Mouse (Mus musculus) lung, embryonic 15.5 days (tissue): Measurements from ENCODE around the gene Ednrb. TPM values are rescaled to one million over a fixed set of nuclear protein-coding genes. Genes with fewer than 3 reads are reported as not detected.

ENCODE experiments used
- ATAC-seq: fragments of 200-750 bp; cut with Nextera tagmentation; 2 replicates; pipeline ENCODE4 v1.8.0; 2017; ENCODE audit warnings: moderate number of reproducible peaks, borderline replicate concordance; ENCODE audit not compliant: low FRiP score, low TSS enrichment; ENCODE audit errors: extremely low read depth
- H3K27ac ChIP-seq: fragments of 300-500 bp; sonication (generic); 2 replicates; pipeline ENCODE4 v1.5.1; 2015; ENCODE audit warnings: moderate library complexity, mild to moderate bottlenecking, inconsistent platforms
- H3K27me3 ChIP-seq: fragments of 300-500 bp; sonication (generic); 2 replicates; pipeline ENCODE4 v1.6.1; 2015; ENCODE audit warnings: inconsistent platforms
- H3K36me3 ChIP-seq: fragments of 300-500 bp; sonication (generic); 2 replicates; pipeline ENCODE4 v1.6.1; 2015; ENCODE audit warnings: inconsistent platforms
- H3K4me1 ChIP-seq: fragments of 300-500 bp; sonication (generic); 2 replicates; pipeline ENCODE4 v1.6.1; 2015; ENCODE audit warnings: inconsistent platforms
- H3K4me2 ChIP-seq: fragments of 300-500 bp; sonication (generic); 2 replicates; pipeline ENCODE4 v1.6.1; 2015; ENCODE audit warnings: inconsistent platforms, mild to moderate bottlenecking, moderate library complexity
- H3K4me3 ChIP-seq: fragments of 300-500 bp; sonication (generic); 2 replicates; pipeline ENCODE4 v1.5.1; 2015; ENCODE audit warnings: mild to moderate bottlenecking, inconsistent platforms
- H3K9ac ChIP-seq: fragments of 300-500 bp; sonication (generic); 2 replicates; pipeline ENCODE4 v1.6.1; 2015; ENCODE audit warnings: inconsistent platforms
- H3K9me3 ChIP-seq: fragments of 300-500 bp; sonication (generic); 2 replicates; pipeline ENCODE4 v1.6.1; 2016; ENCODE audit warnings: inconsistent platforms
- WGBS: fragments of 180-500 bp; shearing (Covaris S2); methylation state at CpG from one replicate; pipeline ENCODE4 v1.1.7; 2015; 5-methylcytosine and 5-hydroxymethylcytosine counted together
- polyA plus RNA-seq: library from polyadenylated mRNA; unstranded; fragments of >200 nt; fragmentation: Nextera tagmentation; extraction: Ambion mirVana; gene quantifications from 2 replicates; pipeline ENCODE4 v1.2.1, GENCODE M21; 2015

Gene Ednrb
- polyA plus RNA-seq = 149 and 153 TPM in 2 replicates

DNA sequence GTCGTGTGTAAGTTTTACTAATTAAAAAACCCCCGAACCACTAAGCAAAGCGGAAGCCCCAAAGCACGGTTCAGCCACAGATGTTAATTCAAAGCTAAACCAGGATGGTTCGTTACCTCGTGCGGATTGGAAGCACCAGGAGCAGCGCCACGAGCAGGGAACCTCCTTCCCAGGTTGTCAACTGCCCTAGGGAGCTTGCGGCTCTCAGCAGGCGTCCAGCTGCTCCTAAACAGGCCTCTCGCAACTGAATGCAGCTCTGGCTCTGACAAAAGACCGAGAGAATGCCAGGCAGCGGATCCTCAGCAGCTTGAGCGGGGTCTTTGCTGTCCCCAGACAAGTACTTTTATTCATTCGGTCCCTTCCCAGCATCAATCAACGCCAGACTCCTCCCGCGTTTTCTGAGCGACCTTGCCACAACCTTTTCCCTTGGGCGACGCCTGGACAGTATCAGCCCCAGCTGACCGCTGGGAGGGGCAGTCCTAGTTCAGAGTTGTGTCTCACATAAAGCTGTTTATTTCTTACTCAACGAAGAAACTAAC, at the start of gene Ednrb:
Gene Ednrb, minus strand, starts transcription at position 392 of the 539 bp plus-strand sequence.
- H3K27ac ChIP-seq = peak within 1 kb of the TSS; percentile 82
- ATAC-seq = peak; percentile 60; the same call in 1 of the 2 replicates
- no peaks in the 10 kb centered on the region for H3K9me3 ChIP-seq
- peak within 1 kb of the TSS; percentile 62 for H3K9ac ChIP-seq
- peak within 1 kb of the TSS; percentile 88 for H3K4me2 ChIP-seq
- 2% methylated on average over 24 of the region's 24 CpGs for WGBS
- no peaks in the 10 kb centered on the region; the same call in 1 of the 2 replicates for H3K27me3 ChIP-seq
- H3K4me3 ChIP-seq = peak within 1 kb of the TSS; percentile 53
- H3K4me1 ChIP-seq = peaks cover 8% of the 10 kb centered on the region
- H3K36me3 ChIP-seq = no peaks in the 10 kb centered on the region

DNA sequence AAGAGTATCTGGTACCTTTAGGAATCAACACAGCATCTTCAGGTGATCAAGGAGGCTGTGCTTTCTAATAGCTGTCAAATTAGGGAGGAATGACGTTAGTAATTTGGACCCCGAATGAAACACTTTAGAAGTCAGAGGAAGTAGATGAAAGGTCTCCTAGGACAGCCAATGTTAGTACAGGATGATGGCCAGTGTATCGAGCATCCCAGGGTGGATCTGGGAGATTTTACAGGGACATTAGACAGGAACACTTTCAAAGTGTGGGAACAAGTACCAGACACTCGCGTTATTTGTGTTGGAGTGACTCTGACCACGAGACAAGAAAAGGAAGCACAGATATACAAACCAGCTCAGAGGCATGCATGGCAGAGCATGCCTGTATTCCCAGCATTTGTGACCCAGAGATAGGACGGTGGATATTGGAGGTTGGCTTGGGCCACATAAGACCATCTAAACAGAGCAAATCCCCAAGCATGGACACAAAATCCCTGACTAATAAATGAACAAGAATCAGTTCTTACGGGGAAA, 48.3 kb upstream of the Ednrb start:
- no peak for ATAC-seq

GRCm38 (mm10) chr14:103890761-103891160, 46.6 kb upstream of the Ednrb start:
- H3K27me3 ChIP-seq = no peaks in the 10 kb centered on the region
- no peak overlapping the region for H3K27ac ChIP-seq
- WGBS = 68% methylated on average over 4 of the region's 4 CpGs
- no peak overlapping the region for H3K4me3 ChIP-seq
- H3K36me3 ChIP-seq = no peaks in the 10 kb centered on the region
- no peak overlapping the region for H3K4me2 ChIP-seq
- no peak for ATAC-seq
- no peaks in the 10 kb centered on the region for H3K9me3 ChIP-seq
- H3K4me1 ChIP-seq = no peaks in the 10 kb centered on the region
- no peak overlapping the region for H3K9ac ChIP-seq

More for the DNA sequence above, 48.3 kb upstream of the Ednrb start:
- H3K27me3 ChIP-seq = no peaks in the 10 kb centered on the region
- no peak overlapping the region for H3K4me2 ChIP-seq
- H3K4me1 ChIP-seq = no peaks in the 10 kb centered on the region
- WGBS = 73% methylated on average over 8 of the region's 8 CpGs
- no peak overlapping the region for H3K27ac ChIP-seq
- no peak overlapping the region for H3K4me3 ChIP-seq
- H3K36me3 ChIP-seq = no peaks in the 10 kb centered on the region
- H3K9ac ChIP-seq = no peak overlapping the region
- H3K9me3 ChIP-seq = no peaks in the 10 kb centered on the region

- no peak overlapping the region for H3K9ac ChIP-seq
- H3K4me3 ChIP-seq = no peak overlapping the region
- no peak overlapping the region for H3K4me2 ChIP-seq
- H3K27me3 ChIP-seq = no peaks in the 10 kb centered on the region
- no peaks in the 10 kb centered on the region for H3K36me3 ChIP-seq
- H3K9me3 ChIP-seq = no peaks in the 10 kb centered on the region
- ATAC-seq = no peak
- H3K4me1 ChIP-seq = peaks cover 12% of the 10 kb centered on the region; the same call in 1 of the 2 replicates
- WGBS = 54% methylated on average over 7 of the region's 7 CpGs
- no peak overlapping the region for H3K27ac ChIP-seq
Measured at GRCm38 (mm10) chr14:103884892-103885575, 40.8 kb upstream of the Ednrb start.

GRCm38 (mm10) chr14:103882943-103883342, 38.7 kb upstream of the Ednrb start:
- Histone ChIP-seq H3K4me3 (no peak overlapping the region), H3K9me3 (no peaks in the 10 kb centered on the region), H3K4me1 (peaks cover 12% of the 10 kb centered on the region; the same call in 1 of the 2 replicates), H3K36me3 (no peaks in the 10 kb centered on the region), H3K27me3 (no peaks in the 10 kb centered on the region), H3K9ac (no peak overlapping the region), H3K27ac (peak overlapping the region; percentile 14; the same call in 1 of the 2 replicates), H3K4me2 (no peak overlapping the region)
- WGBS = 44% methylated on average over 3 of the region's 3 CpGs
- ATAC-seq = peak; percentile 65; the same call in 1 of the 2 replicates

GRCm38 (mm10) chr14:103877117-103877516, 32.9 kb upstream of the Ednrb start:
- Histone ChIP-seq H3K9me3 (no peaks in the 10 kb centered on the region), H3K4me1 (peaks cover 4% of the 10 kb centered on the region; the same call in 1 of the 2 replicates), H3K4me3 (no peak overlapping the region), H3K27ac (peak overlapping the region; percentile 47; the same call in 1 of the 2 replicates), H3K27me3 (no peaks in the 10 kb centered on the region), H3K9ac (no peak overlapping the region), H3K4me2 (no peak overlapping the region), H3K36me3 (no peaks in the 10 kb centered on the region)
- 80% methylated on average over 2 of the region's 2 CpGs for WGBS
- peak; percentile 64; the same call in 1 of the 2 replicates for ATAC-seq

DNA sequence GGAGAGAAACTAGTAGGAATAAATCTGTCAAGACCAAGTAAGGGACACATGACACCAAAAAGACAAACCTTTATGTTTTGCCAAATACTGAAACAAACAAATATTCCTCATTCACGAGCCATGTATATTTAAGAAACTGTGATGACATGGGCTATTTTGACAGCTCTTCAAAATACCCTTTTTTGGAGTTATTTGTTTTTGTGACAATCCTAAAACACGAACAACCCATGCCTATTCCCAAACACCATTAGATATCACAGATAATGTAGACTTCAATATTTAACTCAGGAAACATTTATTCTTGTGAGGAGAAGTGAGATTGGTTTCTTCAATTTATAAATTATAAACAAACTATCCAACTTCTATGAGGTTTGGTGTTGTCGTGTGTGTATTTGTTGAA, 32.4 kb upstream of the Ednrb start:
- Histone ChIP-seq H3K9ac (no peak overlapping the region), H3K9me3 (no peaks in the 10 kb centered on the region), H3K27me3 (no peaks in the 10 kb centered on the region), H3K4me3 (no peak overlapping the region), H3K4me2 (no peak overlapping the region), H3K4me1 (peaks cover 4% of the 10 kb centered on the region; the same call in 1 of the 2 replicates), H3K27ac (no peak overlapping the region), H3K36me3 (no peaks in the 10 kb centered on the region)
- peak; percentile 70; the same call in 1 of the 2 replicates for ATAC-seq
- WGBS = 40% methylated on average over 3 of the region's 3 CpGs

GRCm38 (mm10) chr14:103866636-103867035, 22.4 kb upstream of the Ednrb start:
- Histone ChIP-seq H3K9ac (no peak overlapping the region), H3K27ac (peak overlapping the region; percentile 69; the same call in 1 of the 2 replicates), H3K4me1 (peaks cover 3% of the 10 kb centered on the region; the same call in 1 of the 2 replicates), H3K27me3 (no peaks in the 10 kb centered on the region), H3K36me3 (no peaks in the 10 kb centered on the region), H3K4me3 (no peak overlapping the region), H3K9me3 (no peaks in the 10 kb centered on the region), H3K4me2 (no peak overlapping the region)
- 33% methylated on average over 2 of the region's 2 CpGs for WGBS
- ATAC-seq = peak; percentile 73; the same call in 1 of the 2 replicates

- peaks cover 3% of the 10 kb centered on the region; the same call in 1 of the 2 replicates for H3K4me1 ChIP-seq
- H3K36me3 ChIP-seq = no peaks in the 10 kb centered on the region
- 37% methylated on average over 2 of the region's 2 CpGs for WGBS
- no peak overlapping the region for H3K4me3 ChIP-seq
- no peaks in the 10 kb centered on the region for H3K9me3 ChIP-seq
- H3K27ac ChIP-seq = peak overlapping the region; percentile 69; the same call in 1 of the 2 replicates
- no peaks in the 10 kb centered on the region for H3K27me3 ChIP-seq
- no peak overlapping the region for H3K9ac ChIP-seq
- no peak overlapping the region for H3K4me2 ChIP-seq
- peak; percentile 91 for ATAC-seq
Measured at GRCm38 (mm10) chr14:103865226-103865625, 21.0 kb upstream of the Ednrb start.

DNA sequence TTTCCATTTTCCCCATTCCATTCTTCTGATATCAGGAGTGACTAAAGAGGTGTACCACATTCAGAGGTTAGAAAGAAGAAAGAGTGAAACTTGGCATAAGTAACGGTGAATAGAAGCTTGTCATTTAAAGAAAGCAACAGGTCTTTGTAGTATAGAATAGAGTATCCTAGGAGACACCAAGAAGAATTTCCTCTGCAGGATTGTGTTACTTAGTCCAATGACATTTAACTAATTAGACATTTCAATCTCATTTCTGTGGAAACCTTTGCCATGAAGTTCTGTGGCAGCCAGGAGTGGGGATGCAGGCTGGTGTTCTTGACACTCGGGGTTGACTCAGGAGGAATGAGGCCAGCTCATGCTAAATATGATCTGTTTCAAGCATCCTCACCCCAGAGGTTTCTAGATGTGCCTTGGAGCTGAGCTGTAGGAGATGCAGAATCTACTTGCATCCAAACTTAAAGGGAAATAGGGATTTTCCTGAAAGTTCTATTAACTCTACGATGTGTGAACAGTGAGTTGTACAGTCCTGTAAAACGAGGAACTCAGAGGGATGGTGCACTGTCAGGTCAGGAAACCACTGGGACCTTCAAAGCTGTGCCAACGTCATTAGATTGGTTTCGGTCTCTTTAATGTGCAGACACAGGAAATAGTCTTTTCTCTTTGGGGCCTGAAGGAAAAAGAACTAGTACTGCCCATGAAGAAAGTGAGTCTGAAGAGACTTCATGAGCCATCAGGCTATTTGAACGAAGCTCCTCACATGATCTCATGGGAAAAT, 6.1 kb upstream of the Ednrb start:
- no peak for ATAC-seq
- Histone ChIP-seq H3K4me2 (no peak overlapping the region), H3K4me3 (no peak overlapping the region), H3K4me1 (no peaks in the 10 kb centered on the region), H3K9ac (no peak overlapping the region), H3K9me3 (no peaks in the 10 kb centered on the region), H3K36me3 (no peaks in the 10 kb centered on the region), H3K27ac (no peak overlapping the region), H3K27me3 (no peaks in the 10 kb centered on the region)
- 73% methylated on average over 7 of the region's 7 CpGs for WGBS

DNA sequence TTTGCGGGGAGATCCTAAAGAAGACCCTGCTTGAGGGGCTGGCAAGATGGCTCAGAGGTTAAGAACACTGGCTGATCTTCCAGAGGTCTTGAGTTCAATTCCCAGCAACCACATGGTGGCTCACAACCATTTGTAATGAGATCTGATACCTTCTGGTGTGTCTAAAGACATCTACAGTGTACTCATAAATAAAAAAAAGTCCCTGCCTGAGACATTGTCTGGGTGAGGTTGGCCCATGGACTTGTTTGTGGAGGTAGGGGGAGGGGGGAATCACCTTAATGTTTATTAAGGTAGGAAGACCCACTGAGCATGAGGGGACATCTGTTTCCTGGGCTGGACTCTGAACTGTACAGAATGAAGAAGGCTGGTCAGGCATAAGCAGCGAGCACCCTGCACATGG, 1.5 kb upstream of the Ednrb start:
- WGBS = 90% methylated on average over 2 of the region's 2 CpGs
- H3K4me1 ChIP-seq = peaks cover 8% of the 10 kb centered on the region

More for the DNA sequence above, 1.5 kb upstream of the Ednrb start:
- no peak overlapping the region for H3K27ac ChIP-seq
- H3K36me3 ChIP-seq = no peaks in the 10 kb centered on the region
- no peak overlapping the region for H3K4me3 ChIP-seq
- no peak overlapping the region for H3K9ac ChIP-seq
- H3K4me2 ChIP-seq = no peak overlapping the region
- no peak for ATAC-seq
- H3K27me3 ChIP-seq = no peaks in the 10 kb centered on the region; the same call in 1 of the 2 replicates
- no peaks in the 10 kb centered on the region for H3K9me3 ChIP-seq
